Mouse (Mus musculus) mesoderm, embryonic 11.5 days (tissue): Measurements from ENCODE around the gene Msi2.

Experiments used
- DNase-seq: peaks from one replicate; pipeline ENCODE4 v3.0.0-alpha.2; 2012; ENCODE audit warnings: low read depth, low spot score

Gene Msi2

DNA sequence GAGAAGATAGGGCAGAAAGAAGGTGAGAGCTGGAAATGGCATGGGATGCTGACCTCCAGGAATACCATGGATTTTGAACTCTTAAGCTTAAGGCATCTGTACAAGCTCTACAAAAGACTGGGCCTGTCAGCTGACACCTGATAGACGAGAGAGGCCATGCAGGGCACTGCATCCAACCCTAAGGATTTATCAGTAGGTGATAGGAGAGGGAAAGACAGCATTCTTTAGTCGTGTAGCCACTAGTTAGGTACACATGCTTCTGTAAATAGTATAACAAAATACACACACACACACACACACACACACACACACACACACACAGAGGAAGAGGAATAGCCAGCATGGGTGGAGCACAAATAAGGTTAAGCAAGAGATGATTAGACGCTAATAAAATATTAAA lies 269.7 kb downstream of the Msi2 start:
- DNase-seq: no peak

DNA sequence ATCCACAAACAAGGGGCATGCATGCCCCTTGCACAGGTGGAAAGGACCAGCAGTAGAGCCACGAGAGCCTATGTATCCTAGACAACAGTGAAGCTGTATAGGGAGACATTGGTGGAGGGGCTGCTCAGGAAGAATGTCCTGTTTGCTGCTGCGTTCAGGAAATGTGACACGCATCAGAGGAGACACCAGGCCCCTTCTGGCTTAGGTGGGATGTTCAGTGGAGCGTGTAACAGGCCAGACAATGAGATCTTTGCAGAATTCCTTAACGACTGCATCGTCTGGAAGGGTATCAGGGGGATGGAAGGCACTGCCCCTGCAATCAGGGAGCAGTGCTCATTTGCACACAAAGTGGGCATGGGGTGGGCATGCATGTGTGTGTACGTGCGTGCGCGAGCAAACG lies 271.0 kb downstream of the Msi2 start:
- DNase-seq: peak; percentile 63

DNA sequence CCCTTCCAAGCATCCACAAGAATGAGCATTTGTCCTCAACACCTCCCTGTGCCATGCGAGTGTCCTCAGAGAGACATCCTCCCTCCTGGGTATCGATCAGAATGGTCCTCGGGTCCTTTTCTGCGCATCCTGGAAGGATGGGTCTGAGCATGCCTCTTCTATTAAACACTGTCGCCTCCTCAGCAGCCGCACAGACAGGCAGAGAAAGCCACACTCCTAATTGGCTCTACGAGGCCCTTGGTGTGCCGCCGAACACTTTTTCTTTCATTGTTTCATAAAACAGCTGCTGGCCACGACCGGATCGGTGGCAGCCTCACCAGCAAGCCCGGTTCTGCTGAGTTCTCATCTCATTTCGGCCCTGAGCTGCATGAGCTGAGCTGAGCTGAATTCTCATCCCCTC lies 274.4 kb downstream of the Msi2 start:
- no peak for DNase-seq

DNA sequence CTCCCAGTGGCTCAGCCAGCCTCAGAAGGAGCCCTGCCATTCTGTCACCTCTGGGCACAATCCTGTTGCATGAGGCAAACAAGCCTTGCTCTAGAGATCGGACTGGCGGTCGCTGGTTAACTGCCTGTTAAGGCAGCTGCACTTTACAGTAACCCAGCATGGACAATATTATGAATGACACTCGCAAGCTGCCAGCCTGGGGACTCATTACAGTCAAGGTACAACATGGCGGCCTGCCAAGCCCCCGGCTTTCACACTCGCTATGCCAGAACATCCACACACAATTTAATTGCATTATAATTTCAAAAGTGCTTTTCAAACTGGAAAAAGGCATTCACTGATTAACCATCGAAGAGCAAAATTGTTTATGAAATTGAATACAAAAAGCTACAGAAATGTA lies 275.0 kb downstream of the Msi2 start:
- no peak for DNase-seq

DNA sequence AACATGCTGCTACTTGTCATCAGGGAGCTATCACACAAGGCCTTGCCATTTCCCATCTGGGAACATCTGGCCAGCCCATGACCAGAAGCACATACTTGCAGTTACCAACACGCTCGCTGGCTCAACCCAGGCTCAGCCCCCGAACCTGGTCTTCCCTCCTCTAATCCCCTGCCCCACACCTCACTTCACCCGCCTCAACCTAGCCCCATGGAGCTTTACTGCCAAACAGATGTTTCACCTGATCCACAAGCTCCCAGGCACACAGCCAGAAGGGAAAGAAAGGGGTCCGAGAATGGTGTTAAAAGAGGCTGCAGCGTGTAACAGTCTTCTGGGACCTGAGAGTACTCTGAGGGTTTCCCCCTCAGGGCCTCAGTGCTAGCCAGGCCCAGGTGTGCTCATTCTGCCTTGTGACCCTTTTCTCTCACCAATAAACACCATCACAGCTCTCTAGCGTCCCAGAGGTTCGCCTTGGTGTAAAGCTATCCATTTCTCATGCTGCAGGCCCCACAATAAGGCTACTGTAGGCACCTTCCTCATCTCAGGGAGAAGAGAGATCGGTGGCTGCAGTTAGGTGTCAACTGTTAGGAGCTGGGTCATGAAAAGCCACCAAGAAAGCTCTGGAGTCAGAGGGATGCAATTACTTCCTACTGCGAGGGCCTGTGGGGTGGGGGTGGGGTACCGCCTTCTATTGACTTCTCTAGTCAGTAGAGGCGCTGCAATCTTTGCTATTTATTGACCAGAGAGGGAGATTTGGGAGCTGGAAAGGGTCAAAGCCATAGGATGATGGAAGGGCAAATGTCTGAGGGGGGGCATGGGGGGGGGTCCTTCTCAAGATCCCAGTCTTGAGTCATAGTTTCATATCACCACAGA lies 276.2 kb downstream of the Msi2 start:
- no peak for DNase-seq

DNA sequence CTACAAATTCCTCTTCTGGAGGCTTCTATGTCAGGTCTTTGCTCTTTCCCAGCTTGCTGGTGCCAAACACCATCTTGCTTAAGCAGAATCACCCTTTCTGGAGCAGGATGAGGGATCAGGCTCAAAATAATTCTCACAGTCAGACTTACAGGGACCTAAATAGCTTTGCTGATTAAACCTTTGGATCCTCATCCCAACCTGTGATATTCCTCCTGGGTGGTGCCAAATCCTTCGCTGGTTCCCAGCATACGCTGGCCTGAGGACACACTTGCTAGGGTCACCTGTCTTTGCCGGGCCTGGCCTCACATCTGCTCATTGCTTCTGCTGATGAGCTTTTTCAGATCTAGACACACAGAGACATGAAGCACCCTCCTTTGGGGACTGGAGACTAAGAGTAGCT lies 279.7 kb downstream of the Msi2 start:
- DNase-seq: no peak

DNA sequence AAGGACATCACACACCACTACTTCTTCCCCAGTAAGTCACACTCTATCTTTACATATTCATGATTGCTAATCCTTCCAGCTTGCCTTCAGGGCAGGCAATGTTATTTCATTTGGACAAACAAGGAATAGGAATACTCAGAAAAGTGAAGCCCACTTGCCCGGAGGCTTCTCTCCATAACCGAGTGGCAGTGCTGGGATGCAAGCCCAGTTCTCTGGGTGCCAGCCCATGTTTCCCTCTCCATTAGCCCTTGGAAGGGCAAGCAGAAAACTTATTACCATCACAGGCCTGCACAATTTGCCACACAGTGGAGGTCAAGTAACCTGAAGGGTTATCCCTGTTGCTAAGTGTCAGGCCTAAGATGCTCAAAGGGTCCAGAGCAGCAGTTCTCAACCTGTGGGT lies 281.7 kb downstream of the Msi2 start:
- no peak for DNase-seq

DNA sequence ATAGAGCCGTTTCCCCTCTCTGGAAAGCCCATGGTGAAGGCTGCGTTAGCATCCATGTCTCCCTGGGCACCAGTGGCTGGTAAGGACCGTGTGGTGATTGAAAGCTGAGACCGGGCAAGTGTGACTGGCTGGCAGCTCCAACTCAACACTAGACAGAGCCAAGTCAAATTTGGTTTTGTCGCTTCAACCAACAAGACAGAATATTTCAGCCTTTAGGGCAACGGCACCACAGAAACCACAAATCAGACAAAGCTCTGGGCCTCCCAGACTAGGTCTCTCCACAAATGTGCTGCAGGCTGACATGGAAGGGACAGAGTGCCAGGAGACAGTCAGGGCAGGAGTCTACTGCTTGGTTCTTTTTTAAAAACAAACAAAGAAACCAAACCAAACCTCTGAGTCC lies 282.8 kb downstream of the Msi2 start:
- no peak for DNase-seq

DNA sequence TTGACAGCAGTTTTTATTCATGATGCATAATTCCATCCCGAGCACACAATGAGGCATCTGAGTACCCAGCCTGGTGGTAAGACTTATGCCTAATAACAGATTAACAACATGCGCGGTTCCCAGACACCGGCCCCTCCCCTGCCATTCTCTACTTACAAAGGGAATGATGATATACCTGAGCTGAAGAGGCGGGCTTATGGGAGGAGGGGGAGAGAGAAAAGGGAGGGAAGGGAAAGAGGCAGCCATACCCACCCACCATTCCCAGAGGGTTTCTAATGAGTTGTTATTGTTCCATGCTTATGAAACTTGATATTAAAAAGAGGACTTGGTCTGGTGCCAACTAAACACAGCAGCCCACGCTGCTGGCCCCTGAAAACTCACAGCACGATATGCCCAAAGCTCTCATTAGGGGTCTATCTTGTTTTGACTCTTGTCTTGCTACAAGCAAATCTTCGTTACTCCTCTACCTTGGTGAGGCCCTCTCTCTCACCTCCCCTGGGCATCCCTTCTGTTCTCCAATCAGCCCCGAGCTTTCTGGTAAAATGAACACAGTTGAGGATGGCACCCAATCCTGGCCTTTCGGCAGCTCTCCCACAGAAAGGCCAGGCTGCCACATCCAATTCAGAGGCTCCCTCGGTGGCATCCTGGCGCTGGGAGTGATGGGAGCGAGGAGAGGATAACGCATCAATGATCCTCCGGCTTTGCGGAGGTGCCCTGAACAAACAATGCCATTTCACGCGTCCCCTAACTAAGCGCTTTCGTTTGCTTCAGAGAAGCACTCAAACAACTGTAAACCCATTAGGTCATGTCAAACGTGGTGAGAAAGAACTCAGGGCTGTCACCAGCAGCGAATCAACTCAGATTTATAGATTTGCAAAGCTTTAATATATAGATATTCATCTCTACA lies 286.7 kb downstream of the Msi2 start:
- DNase-seq: no peak

DNA sequence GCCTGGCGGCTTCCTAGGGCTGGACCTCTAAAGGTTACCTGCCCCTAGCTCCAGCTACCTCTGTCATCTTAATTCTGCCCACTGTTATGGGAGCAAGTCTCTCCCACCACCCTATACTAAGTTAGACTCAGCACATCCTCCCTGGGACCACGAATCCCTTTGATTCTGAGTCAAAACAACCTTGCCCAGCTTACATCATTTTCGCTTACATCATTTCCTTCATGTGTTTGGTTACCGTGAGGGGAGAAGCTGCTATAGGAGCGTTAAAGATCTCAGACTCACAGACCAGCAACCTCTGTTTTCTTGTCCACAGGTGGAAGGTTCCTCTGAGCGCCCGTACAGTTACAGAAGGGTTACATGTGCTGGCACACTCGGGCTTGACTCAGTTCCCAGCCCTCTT lies 288.0 kb downstream of the Msi2 start:
- no peak for DNase-seq

DNA sequence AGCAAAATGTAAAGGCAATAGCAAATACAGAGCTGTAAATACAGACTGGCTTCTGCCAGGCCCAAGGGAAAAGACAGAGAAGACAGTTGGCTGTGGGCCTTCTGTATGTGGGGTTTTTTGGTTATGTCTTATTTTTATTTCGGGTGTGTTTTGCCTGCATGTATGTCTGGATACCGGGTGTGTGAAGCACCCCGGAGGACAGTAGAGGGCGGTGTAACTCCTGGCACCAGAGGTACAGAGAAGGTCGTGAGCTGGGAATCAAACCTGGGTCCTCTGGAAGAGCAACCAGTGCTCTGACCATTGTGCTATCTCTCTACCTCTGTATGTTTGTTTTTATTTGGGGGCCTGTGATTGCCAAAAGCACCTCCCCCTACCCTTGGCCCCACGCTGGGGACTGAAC lies 288.6 kb downstream of the Msi2 start:
- DNase-seq: no peak

DNA sequence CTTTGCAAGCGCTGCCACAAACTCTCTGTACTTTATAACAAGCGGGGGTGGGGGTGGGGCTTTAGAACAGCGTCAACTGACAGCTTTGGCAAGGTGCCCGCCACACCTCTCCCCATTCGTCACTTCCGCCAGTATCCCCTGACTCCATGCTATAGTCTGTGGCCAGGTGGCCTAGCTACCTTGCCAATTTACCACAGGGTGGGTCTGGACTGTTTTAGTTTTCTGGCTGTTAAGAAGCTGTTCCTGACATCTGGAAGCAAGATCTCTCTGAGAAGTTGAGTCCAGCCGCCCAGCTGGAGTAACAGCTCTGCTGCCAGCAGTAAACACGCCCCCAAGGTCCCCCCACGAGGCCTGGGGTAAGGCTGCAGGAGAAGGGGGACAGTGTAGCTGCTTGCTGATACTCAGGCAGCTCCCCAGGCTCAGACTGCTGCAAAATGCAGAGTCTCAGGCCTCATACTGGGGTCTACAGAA lies 292.6 kb downstream of the Msi2 start:
- no peak for DNase-seq

DNA sequence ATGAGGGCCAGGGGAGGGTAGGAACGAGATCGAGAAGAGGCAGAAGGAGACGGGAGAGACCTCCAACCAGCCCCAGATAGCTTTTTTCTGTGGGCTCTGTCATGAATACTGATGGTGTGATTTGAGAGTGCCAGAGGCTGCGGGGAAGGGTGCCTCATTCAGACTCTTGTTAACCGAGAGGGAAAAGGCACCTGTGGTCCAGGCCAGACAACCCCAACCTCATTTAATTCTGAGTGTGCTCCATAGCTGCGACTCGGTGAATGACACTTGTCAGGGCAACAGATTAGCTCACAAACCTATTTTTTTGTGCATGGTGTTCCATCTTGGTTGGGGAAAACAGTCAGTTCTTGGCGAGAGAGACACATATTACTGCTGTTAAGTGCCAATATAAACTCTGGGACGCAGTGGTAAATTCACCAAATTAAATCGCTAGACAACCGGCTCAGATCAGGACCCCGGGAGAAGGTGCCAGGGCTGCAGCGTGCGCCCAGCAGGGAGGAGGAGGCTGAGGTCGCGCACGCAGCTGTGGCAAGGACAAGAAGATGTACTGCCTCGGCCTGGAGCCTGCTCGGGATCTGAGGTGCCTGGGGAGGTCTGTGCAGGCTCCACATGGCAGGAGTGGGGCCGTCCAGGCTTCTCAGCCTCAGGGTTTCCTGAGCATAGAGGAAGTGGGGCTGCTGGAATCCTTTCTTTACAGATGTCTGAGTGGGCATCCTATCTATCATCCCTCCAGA lies 294.1 kb downstream of the Msi2 start:
- DNase-seq: no peak

DNA sequence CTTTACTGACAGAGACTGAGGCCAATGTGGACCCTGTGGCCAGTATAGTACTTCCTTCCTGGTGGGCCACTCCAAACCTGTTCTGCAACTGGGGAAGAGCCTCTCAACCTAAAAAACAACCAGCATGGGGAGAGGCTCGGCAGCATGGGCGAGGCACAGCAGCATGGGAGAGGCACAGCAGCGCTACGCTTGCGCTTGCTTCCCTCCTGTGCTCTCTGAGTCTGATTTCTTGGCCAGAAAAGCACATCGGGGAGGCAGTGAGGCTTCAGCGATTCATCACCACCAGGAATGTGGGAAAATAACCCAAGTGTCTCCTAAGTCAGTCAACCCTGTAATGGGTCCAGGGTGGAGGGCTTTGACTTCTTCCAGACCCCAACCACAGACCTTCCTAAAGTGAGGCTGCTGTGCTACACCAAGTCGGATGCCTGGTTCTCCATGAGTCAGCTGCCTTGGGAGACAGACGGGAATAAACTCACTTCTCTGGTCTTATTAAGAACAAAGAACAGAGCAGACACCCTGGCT lies 297.2 kb downstream of the Msi2 start:
- DNase-seq: no peak

DNA sequence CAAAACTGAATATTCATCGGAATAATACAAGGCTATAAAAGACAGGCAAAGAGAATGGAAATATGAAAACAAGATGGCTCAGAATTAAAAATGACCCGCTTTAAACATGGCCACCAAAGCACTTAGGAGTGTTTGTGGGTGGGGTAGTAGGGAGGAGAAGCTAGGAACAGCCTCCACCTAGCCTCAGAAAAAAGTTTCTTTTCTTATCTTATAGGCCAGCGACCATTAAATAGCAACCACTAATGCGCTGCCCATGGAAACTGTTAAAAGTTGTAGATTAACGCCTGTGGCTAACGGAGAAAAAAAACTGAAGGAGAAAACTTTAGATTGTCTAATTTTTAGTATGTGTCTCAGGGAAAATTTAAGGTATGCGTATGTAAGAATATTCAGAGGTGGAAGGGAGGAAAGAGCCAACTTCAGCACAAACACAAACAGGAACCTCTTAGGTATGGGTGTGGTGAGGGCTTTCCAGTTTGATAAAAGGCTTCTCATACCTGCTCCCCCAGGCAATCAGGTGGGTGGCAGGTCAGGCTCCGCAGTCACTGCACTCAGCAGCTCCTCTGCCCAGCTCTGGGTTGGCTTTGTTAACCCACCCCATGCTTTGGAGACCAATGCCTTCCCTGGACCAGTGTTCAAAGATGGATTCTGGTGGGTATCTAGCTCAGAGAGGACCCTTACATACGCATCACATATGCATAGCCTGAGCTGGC lies 298.5 kb downstream of the Msi2 start:
- DNase-seq: no peak

DNA sequence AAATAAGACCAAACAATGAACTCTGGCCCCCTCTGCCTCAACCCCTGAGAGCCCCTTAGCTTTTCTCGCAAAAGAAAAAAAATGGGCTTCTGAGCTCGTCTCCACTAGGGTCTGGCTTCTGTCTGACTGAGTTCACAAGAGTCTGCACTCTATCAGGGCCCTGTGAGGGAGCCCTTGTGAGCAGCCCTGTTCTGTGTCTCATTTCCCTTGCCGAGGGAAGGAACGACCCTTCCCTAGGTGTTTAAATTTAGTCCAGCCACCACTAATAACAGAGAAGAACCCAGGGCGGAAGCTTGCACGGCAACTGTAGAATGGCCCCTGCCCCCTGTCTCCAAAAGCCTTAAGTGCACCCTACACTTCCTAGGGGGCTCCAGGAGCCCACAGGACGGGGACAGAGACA lies 299.2 kb downstream of the Msi2 start:
- DNase-seq: no peak

DNA sequence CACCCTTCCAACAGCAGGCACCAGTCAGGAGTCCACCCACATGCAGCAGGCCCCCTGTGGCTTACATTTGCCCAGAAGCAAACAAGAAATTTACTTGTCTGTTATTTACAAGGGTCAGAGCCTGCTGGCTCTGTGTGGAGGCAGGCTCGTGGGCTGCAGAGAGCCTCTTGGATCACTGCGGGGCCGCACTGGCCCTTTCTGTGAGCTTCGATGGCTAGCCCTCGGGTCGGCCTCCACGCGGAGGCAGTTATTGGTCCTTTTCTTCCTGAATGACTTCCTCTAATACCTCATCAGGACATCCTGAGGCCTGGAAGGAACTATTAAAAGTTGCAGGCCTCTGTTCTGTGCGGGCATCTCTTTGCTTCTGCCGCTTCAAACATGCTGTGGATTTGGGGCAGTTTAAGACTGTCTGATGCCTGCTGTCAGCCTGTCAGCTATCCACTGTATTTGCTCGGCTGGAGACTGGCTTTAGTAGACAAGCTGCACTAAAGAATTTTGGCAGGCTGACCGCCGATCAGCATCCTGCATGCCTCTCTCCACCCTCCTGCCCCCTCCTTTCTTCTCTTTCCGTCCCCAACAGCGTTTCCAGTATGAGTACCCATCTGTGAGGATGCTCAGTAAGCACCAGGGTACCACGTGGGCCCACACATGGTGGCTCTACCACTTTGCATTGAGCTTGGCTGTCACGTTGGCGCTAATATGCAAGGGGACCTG lies 304.0 kb downstream of the Msi2 start:
- DNase-seq: no peak

DNA sequence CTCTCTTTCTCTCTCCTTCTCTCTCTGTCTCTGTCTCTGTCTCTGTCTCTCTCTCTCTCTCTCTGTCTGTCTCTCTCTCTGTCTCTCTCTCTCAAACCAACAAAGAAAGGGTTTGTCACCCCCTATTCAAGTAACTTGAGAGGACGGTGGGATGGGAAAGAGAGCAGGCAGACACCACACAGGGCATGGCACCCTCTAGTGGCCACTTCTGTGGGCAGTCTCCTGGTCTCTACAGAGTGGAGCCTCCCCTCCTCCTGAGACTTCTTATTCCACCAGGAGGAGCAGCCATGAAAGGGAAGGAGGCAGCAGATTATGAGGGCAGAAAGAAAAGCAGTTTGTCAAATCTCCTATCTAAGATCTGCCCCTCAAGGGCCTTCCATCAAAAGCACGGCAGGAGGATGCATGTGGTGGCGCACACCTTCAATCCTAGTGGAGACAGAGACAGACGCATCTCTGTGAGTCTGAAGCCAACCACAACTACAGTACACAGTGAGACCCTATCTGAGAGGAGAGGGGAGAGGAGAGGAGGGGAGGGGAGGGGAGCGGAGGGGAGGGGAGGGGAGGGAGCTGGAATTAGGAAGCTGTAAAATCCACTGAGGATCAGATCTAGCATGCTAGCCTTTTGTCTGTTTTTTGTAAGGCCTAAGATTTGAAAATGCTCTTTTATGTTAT lies 305.8 kb downstream of the Msi2 start:
- DNase-seq: peak; percentile 73

DNA sequence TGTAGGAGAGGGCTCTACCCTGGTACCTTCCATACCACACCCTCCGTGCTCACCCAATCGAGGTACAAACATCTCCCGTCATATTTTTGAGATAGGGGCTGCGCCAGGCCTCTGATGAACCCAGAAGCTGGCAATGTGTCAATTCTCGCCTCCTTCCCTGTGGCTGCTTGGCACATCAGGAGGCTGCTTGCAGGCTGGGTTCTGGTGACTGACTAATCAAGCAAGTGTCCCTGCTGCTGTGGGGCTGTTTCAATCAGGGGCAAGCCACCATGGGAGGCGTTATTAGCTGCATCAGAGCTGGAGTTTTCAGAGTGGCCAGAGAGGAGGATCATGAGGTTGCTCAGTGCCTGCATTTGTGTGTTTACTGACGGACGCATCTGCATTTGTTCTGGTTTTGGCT lies 310.0 kb downstream of the Msi2 start:
- no peak for DNase-seq

DNA sequence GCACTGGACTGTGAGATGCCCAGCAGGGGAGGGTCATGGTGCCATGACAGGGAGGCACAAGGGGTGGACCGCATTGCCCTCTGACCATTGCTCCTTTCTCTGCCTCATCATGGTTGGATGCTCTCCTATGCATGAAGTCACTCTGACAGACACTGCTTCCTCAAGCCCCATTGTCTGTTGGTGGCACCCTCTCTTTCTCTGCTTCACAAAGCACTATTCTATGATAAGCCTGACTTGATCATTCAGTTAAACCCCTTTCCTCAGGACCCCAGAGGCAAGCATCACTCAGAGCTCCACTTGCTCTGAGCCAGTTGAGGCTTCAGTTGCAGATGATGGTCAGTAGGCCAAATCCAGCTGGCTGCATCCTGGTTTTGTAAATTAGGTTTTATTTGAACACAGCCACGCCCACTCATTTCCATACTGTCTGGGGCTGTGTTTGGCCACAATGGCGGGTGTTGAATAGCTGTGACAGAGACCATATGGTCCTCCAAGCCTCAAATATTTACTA lies 311.9 kb downstream of the Msi2 start:
- DNase-seq: peak; percentile 66
